Mouse (Mus musculus) megakaryocyte, embryonic 14.5 days (primary cell): Measurements from ENCODE around the gene Pappa. TPM values are rescaled to one million over a fixed set of nuclear protein-coding genes. Genes with fewer than 3 reads are reported as not detected.

ENCODE experiments used
- H3K27me3 ChIP-seq: replicated peaks from 2 replicates; pipeline ENCODE3; 2012; ENCODE audit warnings: inconsistent platforms
- H3K36me3 ChIP-seq: replicated peaks from 2 replicates; pipeline ENCODE3; 2012; ENCODE audit warnings: low read length, inconsistent platforms, mixed read lengths
- H3K4me1 ChIP-seq: 2 replicates; pipeline ENCODE4 v1.6.1; 2012; ENCODE audit warnings: inconsistent platforms
- H3K4me3 ChIP-seq: replicated peaks from 2 replicates; pipeline ENCODE3; 2012; ENCODE audit warnings: moderate library complexity, mild to moderate bottlenecking, inconsistent platforms
- H3K9me3 ChIP-seq: 2 replicates; pipeline ENCODE4 v1.6.1; 2012; ENCODE audit warnings: inconsistent platforms
- FLI1 ChIP-seq: IDR thresholded peaks from 2 replicates; pipeline ENCODE4 v1.6.1; 2012; ENCODE audit warnings: low read length, inconsistent platforms, mixed read lengths
- GATA1 ChIP-seq: IDR thresholded peaks from 3 replicates; pipeline ENCODE4 v1.6.1; 2012; ENCODE audit warnings: mixed read lengths, low read length, inconsistent platforms, borderline replicate concordance
- polyA plus RNA-seq: library from polyadenylated mRNA; stranded (reverse); fragments of >175 nt; gene quantifications from 2 replicates; pipeline ENCODE4 v1.2.3, GENCODE M21; 2012; ENCODE audit warnings: low replicate concordance; ENCODE audit not compliant: insufficient read depth

Pappa gene
- polyA plus RNA-seq, 1 experiment: not detected

DNA sequence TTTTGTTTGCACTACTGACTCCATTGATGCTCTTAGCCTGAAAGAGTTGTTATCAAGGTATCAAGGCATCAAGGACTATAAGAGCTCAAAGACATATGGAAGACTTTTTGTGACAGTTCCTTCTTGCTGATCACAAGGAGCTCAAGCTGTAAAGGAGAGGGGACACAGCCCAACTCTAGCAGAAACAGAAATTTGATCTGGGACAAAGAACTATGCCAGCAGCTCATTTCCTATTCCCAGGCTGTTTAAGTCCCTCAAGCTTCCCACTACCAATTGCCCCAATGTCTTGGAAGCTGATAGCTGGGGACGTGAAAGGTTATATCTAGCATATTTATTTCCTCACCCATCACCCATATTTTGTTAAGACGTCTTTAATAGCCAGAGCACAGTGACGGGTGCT, 39.7 kb downstream of the Pappa start:
- Histone ChIP-seq H3K4me3 (no peak overlapping the region), H3K36me3 (no peaks in the 10 kb centered on the region), H3K4me1 (peaks cover 3% of the 10 kb centered on the region; the same call in 1 of the 2 replicates), H3K27me3 (no peaks in the 10 kb centered on the region), H3K9me3 (no peaks in the 10 kb centered on the region)
- TF ChIP-seq FLI1 (no peak), GATA1 (no peak)

- no peaks in the 10 kb centered on the region for H3K27me3 ChIP-seq
- H3K4me1 ChIP-seq: peaks cover 4% of the 10 kb centered on the region; the same call in 1 of the 2 replicates
- H3K4me3 ChIP-seq: no peak overlapping the region
- H3K36me3 ChIP-seq: no peaks in the 10 kb centered on the region
- TF ChIP-seq GATA1 (no peak), FLI1 (no peak)
- no peaks in the 10 kb centered on the region for H3K9me3 ChIP-seq
These were observed 42.4 kb downstream of the Pappa start for GRCm38 (mm10) chr4:65166288-65166835.

DNA sequence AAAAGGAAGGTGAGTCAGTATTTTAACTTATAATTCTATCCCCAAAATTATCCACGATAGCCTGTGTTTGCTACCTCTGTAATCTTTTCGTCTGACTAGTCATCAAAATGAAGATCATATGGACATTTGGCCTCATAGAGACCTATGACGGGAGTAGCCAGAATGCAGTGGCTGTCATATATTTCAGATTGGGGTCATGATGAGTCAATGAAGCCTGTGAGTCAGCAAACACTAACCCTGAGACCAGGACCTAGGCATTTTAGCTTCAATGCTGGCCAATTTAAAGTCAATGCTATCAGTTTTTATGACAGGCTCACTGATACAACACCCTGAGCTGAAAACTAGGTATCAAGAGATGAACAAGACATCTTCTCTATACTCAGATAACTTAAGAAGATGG, 50.5 kb downstream of the Pappa start:
- Histone ChIP-seq H3K27me3 (no peaks in the 10 kb centered on the region), H3K36me3 (no peaks in the 10 kb centered on the region), H3K4me3 (no peak overlapping the region), H3K9me3 (no peaks in the 10 kb centered on the region), H3K4me1 (no peaks in the 10 kb centered on the region)
- no peak for TF ChIP-seq FLI1
- TF ChIP-seq GATA1: no peak

DNA sequence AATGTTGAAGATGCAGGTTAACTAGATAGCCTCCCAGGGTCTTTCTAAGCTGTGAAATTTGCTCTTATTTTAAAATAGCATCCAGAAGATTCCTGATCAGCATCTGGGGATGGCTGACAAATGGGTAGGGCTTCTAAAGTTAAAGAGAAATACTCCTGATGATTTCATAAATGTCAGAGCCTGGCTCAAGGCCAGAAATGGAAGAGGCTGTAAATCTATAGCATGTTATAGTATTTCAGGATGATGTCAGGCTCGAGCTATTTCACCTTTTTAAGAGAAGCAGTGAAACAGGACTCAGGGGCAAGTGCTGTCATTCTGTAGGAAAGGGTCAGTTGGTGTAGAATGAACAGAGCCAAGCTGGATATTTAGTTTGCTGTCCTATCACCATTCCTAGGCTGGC, 54.2 kb downstream of the Pappa start:
- Histone ChIP-seq H3K9me3 (no peaks in the 10 kb centered on the region), H3K4me1 (no peaks in the 10 kb centered on the region), H3K27me3 (no peaks in the 10 kb centered on the region), H3K4me3 (no peak overlapping the region), H3K36me3 (no peaks in the 10 kb centered on the region)
- no peak for TF ChIP-seq GATA1
- TF ChIP-seq FLI1: no peak

- TF ChIP-seq FLI1 (no peak), GATA1 (no peak)
- Histone ChIP-seq H3K4me3 (no peak overlapping the region), H3K9me3 (no peaks in the 10 kb centered on the region), H3K4me1 (no peaks in the 10 kb centered on the region), H3K27me3 (no peaks in the 10 kb centered on the region), H3K36me3 (no peaks in the 10 kb centered on the region)
These were observed 63.3 kb downstream of the Pappa start for GRCm38 (mm10) chr4:65187236-65187635.

- no peaks in the 10 kb centered on the region for H3K27me3 ChIP-seq
- no peaks in the 10 kb centered on the region for H3K4me1 ChIP-seq
- H3K36me3 ChIP-seq: no peaks in the 10 kb centered on the region
- no peak for TF ChIP-seq FLI1
- no peak for TF ChIP-seq GATA1
- no peaks in the 10 kb centered on the region for H3K9me3 ChIP-seq
- H3K4me3 ChIP-seq: no peak overlapping the region
These were observed 63.7 kb downstream of the Pappa start for GRCm38 (mm10) chr4:65187716-65188115.

DNA sequence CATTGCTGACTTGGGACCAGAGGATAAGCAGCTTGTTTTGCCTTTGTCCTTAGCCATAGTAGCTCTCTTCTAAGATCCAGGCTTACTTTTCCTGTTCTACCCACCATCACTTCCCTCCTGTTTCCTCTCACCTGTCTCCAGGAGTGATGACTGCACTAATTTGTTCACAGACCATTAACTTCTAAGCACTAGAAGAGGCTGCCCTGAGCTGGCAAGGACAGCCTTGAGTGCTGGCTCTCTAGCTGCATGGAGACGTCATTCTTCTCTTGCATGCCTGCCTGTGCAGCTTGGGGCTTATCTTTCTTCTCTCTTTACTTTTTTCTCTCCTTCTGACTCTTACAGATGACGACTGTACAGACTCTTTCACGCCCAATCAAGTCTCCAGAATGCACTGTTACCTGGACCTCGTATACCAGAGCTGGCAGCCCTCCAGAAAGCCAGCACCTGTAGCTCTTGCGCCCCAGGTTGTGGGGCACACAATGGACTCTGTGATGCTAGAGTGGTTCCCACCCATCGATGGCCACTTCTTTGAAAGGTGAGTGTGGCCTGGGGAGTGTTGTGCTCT, 65.0 kb downstream of the Pappa start:
- no peaks in the 10 kb centered on the region for H3K36me3 ChIP-seq
- H3K27me3 ChIP-seq: no peaks in the 10 kb centered on the region
- no peak overlapping the region for H3K4me3 ChIP-seq
- no peaks in the 10 kb centered on the region for H3K4me1 ChIP-seq
- no peak for TF ChIP-seq FLI1
- no peak for TF ChIP-seq GATA1
- no peaks in the 10 kb centered on the region for H3K9me3 ChIP-seq

DNA sequence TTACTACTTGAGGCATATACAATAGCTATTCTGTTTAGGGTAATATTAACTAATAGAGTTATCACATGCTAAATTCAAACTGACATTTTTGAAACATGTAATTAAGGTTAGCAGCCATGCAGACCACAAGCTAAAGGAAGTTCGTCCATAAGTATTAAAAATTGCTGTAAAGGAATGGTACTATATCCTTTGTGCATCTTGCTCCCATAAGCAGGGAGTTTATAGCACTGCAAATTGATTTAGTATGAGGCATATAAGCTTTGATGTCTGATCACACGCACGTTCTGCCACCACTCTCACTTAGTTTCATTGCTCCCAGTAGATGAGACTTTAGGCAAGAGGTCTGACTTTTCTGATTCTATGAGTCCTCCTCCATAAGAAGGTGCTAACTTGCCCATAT, 68.8 kb downstream of the Pappa start:
- no peaks in the 10 kb centered on the region for H3K36me3 ChIP-seq
- H3K4me1 ChIP-seq: no peaks in the 10 kb centered on the region
- no peaks in the 10 kb centered on the region for H3K9me3 ChIP-seq
- no peaks in the 10 kb centered on the region for H3K27me3 ChIP-seq
- H3K4me3 ChIP-seq: no peak overlapping the region
- TF ChIP-seq GATA1 (no peak), FLI1 (no peak)

DNA sequence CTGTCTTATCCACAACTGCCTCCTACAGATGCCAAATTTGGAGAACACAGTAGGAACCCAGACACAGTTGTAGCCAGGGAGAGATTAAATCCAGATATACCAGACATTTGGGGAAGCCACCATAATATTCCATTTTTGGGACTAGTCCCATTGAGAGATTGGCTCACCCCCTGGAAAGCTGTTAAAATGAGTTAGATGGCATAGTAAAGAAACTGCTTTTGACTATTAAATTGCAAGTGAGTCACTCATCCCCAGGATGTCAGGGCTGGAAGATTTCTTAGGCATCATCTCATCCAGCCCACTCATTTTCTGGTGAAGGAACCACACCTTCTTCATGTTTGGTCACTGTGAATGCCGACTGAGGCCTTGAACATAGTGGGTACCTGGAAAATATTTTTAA, 72.0 kb downstream of the Pappa start:
- H3K4me3 ChIP-seq: no peak overlapping the region
- TF ChIP-seq FLI1: no peak
- no peak for TF ChIP-seq GATA1
- no peaks in the 10 kb centered on the region for H3K9me3 ChIP-seq

DNA sequence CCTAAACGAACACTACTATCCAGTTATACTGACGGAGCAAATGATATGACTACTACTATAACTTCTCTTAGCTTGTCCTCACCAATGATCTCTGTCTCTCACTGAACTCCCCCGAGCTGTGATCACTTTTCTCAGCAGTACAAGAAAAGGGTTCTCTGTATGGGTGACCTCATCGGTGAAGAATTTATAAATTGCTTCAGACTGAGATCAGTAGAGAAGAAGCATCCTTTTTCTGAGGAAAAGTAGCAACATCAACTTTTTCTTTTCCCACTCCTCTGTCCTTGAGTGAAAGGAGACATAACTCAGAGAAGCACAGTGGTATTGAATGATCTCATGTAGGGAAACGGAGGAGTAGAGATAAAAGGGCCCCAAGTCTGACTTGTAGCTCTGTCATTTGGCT, 79.7 kb downstream of the Pappa start:
- no peaks in the 10 kb centered on the region for H3K4me1 ChIP-seq
- no peaks in the 10 kb centered on the region for H3K36me3 ChIP-seq
- no peak overlapping the region for H3K4me3 ChIP-seq
- no peaks in the 10 kb centered on the region for H3K9me3 ChIP-seq
- no peaks in the 10 kb centered on the region for H3K27me3 ChIP-seq
- TF ChIP-seq GATA1 (no peak), FLI1 (no peak)

More for the DNA sequence above, 72.0 kb downstream of the Pappa start:
- H3K4me1 ChIP-seq: no peaks in the 10 kb centered on the region
- no peaks in the 10 kb centered on the region for H3K27me3 ChIP-seq
- no peaks in the 10 kb centered on the region for H3K36me3 ChIP-seq
